Mouse (Mus musculus) liver, adult 2 months (tissue): Measurements from ENCODE around the gene Crim1. TPM values are rescaled to one million over a fixed set of nuclear protein-coding genes. Genes with fewer than 3 reads are reported as not detected.

Source experiments
- DNase-seq: peaks from one replicate; pipeline ENCODE4 v3.0.0-alpha.2; 2011; ENCODE audit warnings: low read depth, low spot score; ENCODE audit errors: extremely low read depth
- H3K27ac ChIP-seq: fragments of 200-500 bp; replicated peaks from 2 replicates; pipeline ENCODE4 v1.5.1; 2012; ENCODE audit warnings: low read depth, mild to moderate bottlenecking, control low read depth, inconsistent platforms, low read length; ENCODE audit not compliant: insufficient read depth
- H3K27me3 ChIP-seq: fragments of 200-500 bp; 2 replicates; pipeline ENCODE4 v1.6.1; 2012; ENCODE audit warnings: mild to moderate bottlenecking, moderate library complexity, low read length, inconsistent platforms; ENCODE audit not compliant: control insufficient read depth, insufficient read depth
- H3K36me3 ChIP-seq: fragments of 200-500 bp; 2 replicates; pipeline ENCODE4 v1.6.1; 2012; ENCODE audit warnings: low read length, inconsistent platforms; ENCODE audit not compliant: control insufficient read depth, insufficient read depth
- H3K4me1 ChIP-seq: fragments of 200-500 bp; 2 replicates; pipeline ENCODE4 v1.6.1; 2011; ENCODE audit warnings: low read length; ENCODE audit not compliant: control insufficient read depth, insufficient read depth
- H3K4me3 ChIP-seq: fragments of 200-500 bp; 2 replicates; pipeline ENCODE4 v1.5.1; 2011; ENCODE audit warnings: low read depth, mild to moderate bottlenecking, control low read depth, low read length, moderate library complexity; ENCODE audit not compliant: insufficient read depth
- H3K79me2 ChIP-seq: fragments of 200-500 bp; 2 replicates; pipeline ENCODE4 v1.6.1; 2012; ENCODE audit warnings: inconsistent platforms, mild to moderate bottlenecking, low read length, moderate library complexity; ENCODE audit not compliant: control insufficient read depth, insufficient read depth
- H3K9ac ChIP-seq: fragments of 200-500 bp; 2 replicates; pipeline ENCODE4 v1.6.1; 2012; ENCODE audit warnings: low read depth, mild to moderate bottlenecking, control low read depth, inconsistent platforms, low read length
- CTCF ChIP-seq: fragments of 200-500 bp; IDR thresholded peaks from 2 replicates; pipeline ENCODE4 v1.5.1; 2011; ENCODE audit warnings: low read depth, low read length, control low read depth
- POLR2A ChIP-seq: fragments of 200-500 bp; IDR thresholded peaks from 2 replicates; pipeline ENCODE4 v1.6.1; 2011; ENCODE audit warnings: low read length, control low read depth; ENCODE audit not compliant: insufficient read depth; ENCODE audit errors: extremely low read depth
- WGBS: fragments of 180-500 bp; shearing (Covaris S2); methylation state at CpG from one replicate; pipeline ENCODE4 v1.1.7; 2018; 5-methylcytosine and 5-hydroxymethylcytosine counted together
- polyA plus RNA-seq: library from polyadenylated mRNA; depleted of rRNA; stranded (reverse); fragments of >200 nt; gene quantifications from 2 replicates; pipeline ENCODE4 v1.2.3, GENCODE M21; 2012
- total RNA-seq: library from RNA; depleted of rRNA; stranded (reverse); fragments of >200 nt; gene quantifications from 2 replicates; pipeline ENCODE4 v1.2.3, GENCODE M21; 2014

Gene Crim1
- total and polyA plus RNA-seq, 2 experiments: 5.6 to 9.0 TPM

DNA sequence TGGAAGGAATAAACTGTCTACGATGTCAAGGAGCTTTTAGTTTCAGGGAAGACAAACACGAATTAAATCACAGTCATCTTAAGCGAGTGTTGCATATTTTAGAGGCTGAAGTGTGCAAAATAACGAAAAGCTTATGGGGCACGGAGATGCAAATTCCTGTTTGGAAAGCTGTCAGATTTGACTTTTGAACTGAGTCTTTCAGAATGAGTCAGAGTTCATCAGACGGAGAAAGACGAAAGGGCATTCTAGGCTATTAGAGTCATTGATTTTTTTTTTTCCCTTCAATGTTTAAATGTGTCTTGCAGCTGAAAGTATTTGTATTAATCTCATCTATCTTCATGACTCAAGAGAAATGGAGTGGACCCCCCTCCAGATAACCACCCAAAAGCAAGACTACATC is 92.3 kb downstream of the Crim1 start:
- no peaks in the 10 kb centered on the region for H3K36me3 ChIP-seq

DNA sequence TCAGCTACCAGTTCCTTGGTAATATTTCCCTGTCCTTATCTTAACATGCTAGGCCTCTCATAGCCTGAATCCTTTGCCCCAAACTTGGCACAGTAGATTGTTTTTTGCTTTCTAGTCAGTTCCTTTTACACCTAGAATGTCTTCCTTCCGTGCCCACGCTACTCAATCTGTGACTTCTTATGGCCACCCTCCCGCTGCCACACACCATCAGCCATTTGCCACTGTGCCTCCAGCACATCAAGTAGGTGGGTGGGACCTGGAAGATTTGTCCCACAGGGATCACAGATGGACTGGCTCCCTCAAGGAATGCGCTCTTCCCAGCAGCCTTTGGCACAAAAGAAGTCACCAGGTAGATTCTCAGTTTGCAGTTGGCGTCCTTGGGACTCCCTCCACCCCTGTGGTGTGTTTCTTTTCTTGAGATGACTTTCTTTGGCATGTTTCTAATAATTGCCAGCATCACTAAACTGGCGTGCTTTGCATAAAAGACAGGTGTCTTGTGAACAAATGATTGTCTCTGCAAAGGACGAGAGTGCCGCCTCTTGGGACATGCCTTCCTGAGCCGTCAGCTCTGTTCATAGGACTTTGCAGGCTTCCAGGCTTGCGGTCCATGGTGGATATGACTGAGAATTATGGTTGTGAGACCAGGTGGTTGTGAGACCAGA is 92.9 kb downstream of the Crim1 start:
- Histone ChIP-seq H3K36me3 (no peaks in the 10 kb centered on the region), H3K4me1 (peaks cover 3% of the 10 kb centered on the region), H3K9ac (no peak overlapping the region), H3K27me3 (no peaks in the 10 kb centered on the region), H3K27ac (no peak overlapping the region), H3K4me3 (no peak overlapping the region), H3K79me2 (no peaks in the 10 kb centered on the region)
- 93% methylated on average over 10 of the region's 10 CpGs for WGBS
- TF ChIP-seq CTCF (no peak), POLR2A (no peak)
- DNase-seq: no peak

More for the DNA sequence above, 92.3 kb downstream of the Crim1 start:
- Histone ChIP-seq H3K79me2 (no peaks in the 10 kb centered on the region), H3K27ac (no peak overlapping the region), H3K27me3 (no peaks in the 10 kb centered on the region), H3K4me3 (no peak overlapping the region), H3K4me1 (peaks cover 6% of the 10 kb centered on the region), H3K9ac (no peak overlapping the region)
- 42% methylated on average over 7 of the region's 7 CpGs for WGBS
- DNase-seq: peak; percentile 70
- no peak for TF ChIP-seq CTCF
- no peak for TF ChIP-seq POLR2A

DNA sequence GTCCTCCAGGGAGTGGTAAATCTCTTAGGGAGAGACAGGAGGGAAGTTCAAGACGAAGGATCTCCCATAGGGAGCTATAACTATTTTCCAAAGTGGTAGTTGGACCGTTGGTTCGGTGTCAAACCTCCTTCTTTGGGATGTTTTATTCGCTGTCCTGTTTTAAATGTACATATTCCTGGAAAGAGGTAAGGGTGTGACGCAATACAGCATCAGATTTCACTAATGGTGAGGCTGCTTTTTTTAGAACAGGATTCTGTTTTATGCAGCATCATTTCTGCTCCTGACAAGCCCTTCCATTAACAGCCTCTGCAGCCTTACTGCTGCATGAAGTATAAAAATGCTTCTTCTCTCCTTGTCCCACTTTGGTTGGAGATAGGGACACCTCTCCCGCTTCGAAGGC is 95.9 kb downstream of the Crim1 start:
- no peak overlapping the region for H3K4me3 ChIP-seq
- WGBS: 80% methylated on average over 7 of the region's 7 CpGs
- no peak overlapping the region for H3K27ac ChIP-seq
- no peaks in the 10 kb centered on the region for H3K36me3 ChIP-seq
- DNase-seq: no peak
- H3K4me1 ChIP-seq: peaks cover 3% of the 10 kb centered on the region; the same call in 1 of the 2 replicates
- no peaks in the 10 kb centered on the region for H3K27me3 ChIP-seq
- no peak overlapping the region for H3K9ac ChIP-seq
- no peaks in the 10 kb centered on the region for H3K79me2 ChIP-seq
- TF ChIP-seq CTCF (no peak), POLR2A (no peak)

DNA sequence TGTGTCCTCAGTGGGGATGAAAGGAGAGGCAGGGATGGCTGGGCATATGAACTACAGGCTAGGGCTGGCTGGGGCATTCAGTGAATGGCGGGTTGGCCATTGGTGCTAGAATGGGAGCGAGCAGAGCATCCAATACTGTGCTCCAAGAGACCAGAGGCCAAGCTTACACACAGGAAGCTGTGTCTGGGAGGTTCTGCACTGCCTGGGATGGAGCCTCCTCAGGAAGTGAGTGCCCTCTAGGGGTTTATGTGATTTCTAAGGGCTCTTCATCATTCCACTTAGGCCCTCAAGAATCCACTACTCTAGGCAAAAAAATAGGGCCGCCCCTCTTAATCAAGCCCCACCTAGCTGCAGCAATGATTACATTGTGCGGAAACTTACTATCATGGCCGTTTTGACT is 98.1 kb downstream of the Crim1 start:
- Histone ChIP-seq H3K4me1 (no peaks in the 10 kb centered on the region), H3K36me3 (peaks cover 1% of the 10 kb centered on the region; the same call in 1 of the 2 replicates), H3K4me3 (no peak overlapping the region), H3K27me3 (no peaks in the 10 kb centered on the region), H3K79me2 (no peaks in the 10 kb centered on the region), H3K9ac (no peak overlapping the region), H3K27ac (no peak overlapping the region)
- TF ChIP-seq CTCF (peak; percentile 39; the same call in 1 of the 2 replicates), POLR2A (no peak)
- DNase-seq: no peak
- WGBS: 71% methylated on average over 5 of the region's 5 CpGs

DNA sequence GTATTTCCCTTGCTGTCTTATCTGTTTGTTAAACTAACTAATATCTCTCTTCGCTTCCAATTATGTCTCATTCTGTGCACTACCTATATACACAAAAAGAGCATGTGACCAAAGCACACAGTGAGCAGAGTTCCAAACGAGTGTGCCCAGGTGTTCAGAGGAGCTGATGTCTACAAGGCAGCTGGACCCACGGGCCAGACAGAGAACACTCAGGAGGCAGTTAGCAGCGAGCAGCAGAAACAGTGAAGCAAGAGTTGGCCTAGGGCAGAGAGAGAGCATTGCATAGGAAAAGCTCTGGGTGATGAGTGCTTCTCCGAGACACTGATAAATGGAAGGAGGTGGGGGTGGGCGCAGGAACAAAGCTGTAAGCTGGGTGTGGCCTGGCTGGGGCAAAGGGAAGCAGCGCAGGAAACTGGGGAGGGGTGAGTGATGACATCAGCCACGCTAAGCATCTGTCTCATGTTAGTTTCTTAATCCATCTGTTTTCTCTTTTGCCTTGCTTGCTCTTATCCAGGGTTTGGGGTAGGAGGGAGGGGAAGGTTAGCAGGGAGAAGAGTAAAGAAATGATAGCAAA is 99.0 kb downstream of the Crim1 start:
- TF ChIP-seq CTCF (no peak), POLR2A (no peak)
- H3K9ac ChIP-seq: no peak overlapping the region
- WGBS: 62% methylated on average over 8 of the region's 8 CpGs

DNA sequence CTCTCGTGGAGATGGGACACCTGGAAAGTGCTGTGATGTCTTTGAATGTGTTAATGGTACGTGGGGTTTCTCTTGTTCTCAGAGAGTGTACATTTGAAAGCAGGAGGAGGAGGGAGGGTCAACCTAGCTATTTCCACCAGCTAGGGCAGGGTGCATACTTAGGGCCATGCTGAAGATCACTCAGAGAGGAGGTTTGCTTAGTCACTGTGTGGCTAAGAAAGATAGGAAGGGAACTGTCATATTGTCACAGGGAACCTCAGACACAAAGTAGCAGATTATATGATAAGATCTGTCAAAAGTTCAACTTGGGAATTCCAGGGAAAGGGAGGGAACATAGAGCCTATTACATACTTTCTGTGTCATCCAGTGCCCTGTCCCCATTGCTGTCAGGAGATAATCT is 103.0 kb downstream of the Crim1 start:
- no peaks in the 10 kb centered on the region for H3K4me1 ChIP-seq
- H3K79me2 ChIP-seq: no peaks in the 10 kb centered on the region
- no peak overlapping the region for H3K9ac ChIP-seq
- DNase-seq: no peak
- peaks cover 1% of the 10 kb centered on the region; the same call in 1 of the 2 replicates for H3K36me3 ChIP-seq
- WGBS: 90% methylated on average over 2 of the region's 2 CpGs
- H3K27me3 ChIP-seq: no peaks in the 10 kb centered on the region
- no peak overlapping the region for H3K4me3 ChIP-seq
- H3K27ac ChIP-seq: no peak overlapping the region
- TF ChIP-seq CTCF (no peak), POLR2A (no peak)

More for the DNA sequence above, 99.0 kb downstream of the Crim1 start:
- DNase-seq: no peak
- Histone ChIP-seq H3K27me3 (no peaks in the 10 kb centered on the region), H3K36me3 (peaks cover 1% of the 10 kb centered on the region; the same call in 1 of the 2 replicates), H3K79me2 (no peaks in the 10 kb centered on the region), H3K4me1 (no peaks in the 10 kb centered on the region), H3K4me3 (no peak overlapping the region), H3K27ac (no peak overlapping the region)
